In genomic region chr13:92053001-92053400, GRCm38 (mm10) we compare ENCODE assay signal across 33 mouse cellular contexts.
DNase-seq lines count a peak whose midpoint lies in the region; ATAC-seq and TF ChIP-seq lines count a peak whose summit lies in the region.
"Had no signal": no experiment of that assay in that cellular context is flagged by ENCODE, and none has a peak within 500 bp of the region (broad histone marks: within the 10 kb centered on the region; RNA-seq: fewer than 3 reads in every experiment).

No protein-coding gene starts in this region.

- WGBS in lung, embryonic 14.5 days = 79% methylated on average over 3 of the region's 3 CpGs
- WGBS in midbrain, embryonic 11.5 days = 84% methylated on average over 3 of the region's 3 CpGs

- no peaks in the 10 kb centered on the region for H3K27me3 ChIP-seq in lung, embryonic 14.5 days (ENCODE audit: insufficient read depth, low read length)
- no peaks in the 10 kb centered on the region for H3K27me3 ChIP-seq in midbrain, embryonic 11.5 days (ENCODE audit: control insufficient read depth, insufficient read depth, low read length)
- H3K27me3 ChIP-seq: CH12.LX; embryonic facial prominence, embryonic 13.5 days; forebrain, embryonic 13.5 days; heart, embryonic 12.5 days; heart, embryonic 15.5 days; Patski had no signal

- no peak overlapping the region for H3K4me3 ChIP-seq in lung, embryonic 14.5 days (ENCODE audit: low read depth, low read length)
- H3K4me3 ChIP-seq in midbrain, embryonic 11.5 days (ENCODE audit: low read depth, low read length) = no peak overlapping the region
- H3K4me3 ChIP-seq: embryonic facial prominence, embryonic 10.5 days; embryonic facial prominence, embryonic 13.5 days; erythroblast, embryonic 14.5 days; forebrain, embryonic 10.5 days; forebrain, embryonic 13.5 days; gastrocnemius, adult 2 months; heart, embryonic 12.5 days; heart, embryonic 15.5 days had no signal

- no peak; the same call in 1 of the 2 replicates for ATAC-seq in lung, embryonic 14.5 days (ENCODE audit: insufficient read depth)
- peak; percentile 65; the same call in 1 of the 2 replicates for ATAC-seq in common myeloid progenitor, adult 5-6 weeks (replicated peaks; ENCODE audit: low read depth, poor library complexity, severe bottlenecking)
- peak; percentile 99 for ATAC-seq in granulocyte monocyte progenitor cell, adult 5-6 weeks (replicated peaks; ENCODE audit: poor library complexity, severe bottlenecking)
- ATAC-seq in megakaryocyte progenitor cell, adult 5-6 weeks (replicated peaks; ENCODE audit: poor library complexity) = peak; percentile 97
- ATAC-seq in midbrain, embryonic 11.5 days (ENCODE audit: low FRiP score) = no peak
- ATAC-seq in CD4-positive, CD25-positive, alpha-beta regulatory T cell, adult 4 months = no peak
- ATAC-seq: forebrain, embryonic 13.5 days; forebrain, postnatal 0 days; hindbrain, postnatal 0 days; inflammation-experienced regulatory T-cells, adult 6 months; Patski had no signal

- no peak overlapping the region for H3K27ac ChIP-seq in lung, embryonic 14.5 days (ENCODE audit: low read depth)
- H3K27ac ChIP-seq in midbrain, embryonic 11.5 days (ENCODE audit: low read depth, low read length) = no peak overlapping the region
- H3K27ac ChIP-seq: embryonic facial prominence, embryonic 10.5 days; embryonic facial prominence, embryonic 13.5 days; forebrain, embryonic 10.5 days; forebrain, embryonic 13.5 days; gastrocnemius, adult 2 months; heart, embryonic 15.5 days; hindbrain, embryonic 14.5 days; hindbrain, postnatal 0 days had no signal

- H3K36me3 ChIP-seq in lung, embryonic 14.5 days (ENCODE audit: insufficient read depth) = no peaks in the 10 kb centered on the region
- no peaks in the 10 kb centered on the region for H3K36me3 ChIP-seq in midbrain, embryonic 11.5 days (ENCODE audit: control insufficient read depth, insufficient read depth, low read length)
- H3K36me3 ChIP-seq: embryonic facial prominence, embryonic 10.5 days; embryonic facial prominence, embryonic 13.5 days; forebrain, embryonic 10.5 days; G1E; heart, embryonic 12.5 days; heart, embryonic 15.5 days had no signal

- no peak overlapping the region for H3K9ac ChIP-seq in lung, embryonic 14.5 days
- no peak overlapping the region for H3K9ac ChIP-seq in midbrain, embryonic 11.5 days (ENCODE audit: low read length)
- H3K9ac ChIP-seq: embryonic facial prominence, embryonic 13.5 days; forebrain, embryonic 13.5 days; forebrain, postnatal 0 days; heart, embryonic 12.5 days; heart, embryonic 15.5 days; hindbrain, embryonic 14.5 days had no signal

- no peaks in the 10 kb centered on the region for H3K4me1 ChIP-seq in lung, embryonic 14.5 days (ENCODE audit: insufficient read depth)
- no peaks in the 10 kb centered on the region for H3K4me1 ChIP-seq in midbrain, embryonic 11.5 days (ENCODE audit: control insufficient read depth, insufficient read depth, low read length)
- H3K4me1 ChIP-seq: embryonic facial prominence, embryonic 10.5 days; embryonic facial prominence, embryonic 13.5 days; forebrain, embryonic 10.5 days; forebrain, embryonic 13.5 days; heart, embryonic 12.5 days; heart, embryonic 15.5 days had no signal

- peak; percentile 15 for DNase-seq in lung, embryonic 14.5 days
- DNase-seq in lung, adult 18-20 months = no peak
- no peak for DNase-seq in midbrain, embryonic 11.5 days (ENCODE audit: low spot score, missing footprints)
- DNase-seq in spleen, postnatal 36 days (ENCODE audit: low spot score in 2 of 2) = no peak
- DNase-seq: adrenal gland, postnatal 10 days; adrenal gland, postnatal 36 days; cerebellum, adult 18-20 months; cerebellum, adult 9-10 months; cerebellum, postnatal 14 days; embryo, embryonic 11 days; forebrain, postnatal 0 days; gastrocnemius, adult 2 months; gastrocnemius, postnatal 14 days; heart, adult 18-20 months; heart, postnatal 10 days; heart, postnatal 36 days had no signal

- no peaks in the 10 kb centered on the region for H3K9me3 ChIP-seq in lung, embryonic 14.5 days (ENCODE audit: low read depth, low read length)
- no peaks in the 10 kb centered on the region; the same call in 1 of the 2 replicates for H3K9me3 ChIP-seq in midbrain, embryonic 11.5 days (ENCODE audit: control insufficient read depth, low read length)
- H3K9me3 ChIP-seq: embryonic facial prominence, embryonic 13.5 days; forebrain, embryonic 10.5 days; forebrain, embryonic 13.5 days; G1E; heart, embryonic 12.5 days; heart, embryonic 15.5 days had no signal

- no peak overlapping the region for H3K4me2 ChIP-seq in lung, embryonic 14.5 days
- no peak overlapping the region for H3K4me2 ChIP-seq in midbrain, embryonic 11.5 days
- H3K4me2 ChIP-seq: embryonic facial prominence, embryonic 13.5 days; forebrain, embryonic 13.5 days; heart, embryonic 12.5 days; heart, embryonic 15.5 days; hindbrain, embryonic 14.5 days had no signal

- no peak for TF ChIP-seq CTCF in lung, embryonic 14.5 days (IDR thresholded peaks at IDR 0.05; ENCODE audit: low read depth)

Comparison
In these comparisons a context has a peak if more than half of its experiments do, and no peak if none do; other contexts are left out.
1. ATAC-seq: peak in common myeloid progenitor, adult 5-6 weeks (single experiment), granulocyte monocyte progenitor cell, adult 5-6 weeks (single experiment) and megakaryocyte progenitor cell, adult 5-6 weeks (single experiment); none in lung, embryonic 14.5 days (single experiment), midbrain, embryonic 11.5 days (single experiment) and CD4-positive, CD25-positive, alpha-beta regulatory T cell, adult 4 months (single experiment).